Mouse (Mus musculus): ENCODE measurements at regions not wholly inside any gene's neighbourhood (a gene's known extent, or its start where the extent isn't known, plus 50 kb on each side); places are given as distances from the start of the nearest gene placed in this dataset.

GRCm38 (mm10) chr11:117596201-117596600 is 57.9 kb upstream of the Tnrc6c start:
- Histone ChIP-seq H3K4me1 (replicated peaks) (peaks cover 50% of the 10 kb centered on the region), H3K4me3 (no peak overlapping the region), H3K27ac (replicated peaks) (no peak overlapping the region), H3K4me2 (no peak overlapping the region), H3K27me3 (peaks cover 43% of the 10 kb centered on the region), H3K36me3 (no peaks in the 10 kb centered on the region), H3K9ac (no peak overlapping the region), H3K9me3 (no peaks in the 10 kb centered on the region)
- ATAC-seq (ENCODE audit: low read depth) = no peak
- 76% methylated on average over 6 of the region's 6 CpGs for WGBS

- no peaks in the 10 kb centered on the region for H3K36me3 ChIP-seq
- peak overlapping the region; percentile 42 for H3K4me2 ChIP-seq
- H3K9ac ChIP-seq = 0 out of 2 replicates have a peak overlapping the region, but pooled peaks have one; percentile 32
- H3K27ac ChIP-seq (replicated peaks) = peak overlapping the region; percentile 91
- ATAC-seq (ENCODE audit: low read depth) = peak; percentile 9; the same call in 1 of the 2 replicates
- WGBS = 20% methylated on average over 5 of the region's 5 CpGs
- H3K4me3 ChIP-seq = no peak overlapping the region
- H3K27me3 ChIP-seq = peaks cover 53% of the 10 kb centered on the region
- peaks cover 50% of the 10 kb centered on the region for H3K4me1 ChIP-seq (replicated peaks)
- H3K9me3 ChIP-seq = no peaks in the 10 kb centered on the region
Measured at GRCm38 (mm10) chr11:117597754-117598153, 56.3 kb upstream of the Tnrc6c start.

GRCm38 (mm10) chr11:117598170-117598583 is 55.9 kb upstream of the Tnrc6c start:
- Histone ChIP-seq H3K27me3 (peaks cover 53% of the 10 kb centered on the region), H3K36me3 (no peaks in the 10 kb centered on the region), H3K9me3 (no peaks in the 10 kb centered on the region), H3K4me1 (replicated peaks) (peaks cover 50% of the 10 kb centered on the region), H3K4me3 (no peak overlapping the region), H3K27ac (replicated peaks) (peak overlapping the region; percentile 91), H3K4me2 (peak overlapping the region; percentile 42), H3K9ac (0 out of 2 replicates have a peak overlapping the region, but pooled peaks have one; percentile 32)
- WGBS = 1% methylated on average over 6 of the region's 6 CpGs
- ATAC-seq (ENCODE audit: low read depth) = peak; percentile 77

- WGBS = 3% methylated on average over 9 of the region's 9 CpGs
- peak overlapping the region; percentile 91 for H3K27ac ChIP-seq (replicated peaks)
- H3K4me3 ChIP-seq = peak overlapping the region; percentile 1
- peak overlapping the region; percentile 42 for H3K4me2 ChIP-seq
- H3K36me3 ChIP-seq = no peaks in the 10 kb centered on the region
- H3K9me3 ChIP-seq = no peaks in the 10 kb centered on the region
- peaks cover 50% of the 10 kb centered on the region for H3K4me1 ChIP-seq (replicated peaks)
- peak overlapping the region; percentile 18; the same call in 1 of the 2 replicates for H3K9ac ChIP-seq
- ATAC-seq (ENCODE audit: low read depth) = peak; percentile 19; the same call in 1 of the 2 replicates
- H3K27me3 ChIP-seq = peaks cover 53% of the 10 kb centered on the region
Measured at GRCm38 (mm10) chr11:117598610-117599009, 55.5 kb upstream of the Tnrc6c start.

- peak overlapping the region; percentile 1 for H3K4me3 ChIP-seq
- no peaks in the 10 kb centered on the region for H3K9me3 ChIP-seq
- H3K4me2 ChIP-seq = peak overlapping the region; percentile 42
- H3K4me1 ChIP-seq (replicated peaks) = peaks cover 50% of the 10 kb centered on the region
- 9% methylated on average over 16 of the region's 16 CpGs for WGBS
- peaks cover 53% of the 10 kb centered on the region for H3K27me3 ChIP-seq
- H3K27ac ChIP-seq (replicated peaks) = peak overlapping the region; percentile 91
- peak overlapping the region; percentile 18 for H3K9ac ChIP-seq
- no peaks in the 10 kb centered on the region for H3K36me3 ChIP-seq
- ATAC-seq (ENCODE audit: low read depth) = no peak
Measured at GRCm38 (mm10) chr11:117599049-117599787, 54.9 kb upstream of the Tnrc6c start.

- no peak for ATAC-seq (ENCODE audit: low read depth)
- H3K4me3 ChIP-seq = 0 out of 2 replicates have a peak overlapping the region, but pooled peaks have one; percentile 1
- H3K9ac ChIP-seq = no peak overlapping the region; the same call in 1 of the 2 replicates
- H3K4me2 ChIP-seq = peak overlapping the region; percentile 42
- H3K27ac ChIP-seq (replicated peaks) = peak overlapping the region; percentile 91
- peaks cover 48% of the 10 kb centered on the region for H3K27me3 ChIP-seq
- H3K4me1 ChIP-seq (replicated peaks) = peaks cover 50% of the 10 kb centered on the region
- WGBS = 9% methylated on average over 14 of the region's 14 CpGs
- no peaks in the 10 kb centered on the region for H3K36me3 ChIP-seq
- H3K9me3 ChIP-seq = no peaks in the 10 kb centered on the region
Measured at GRCm38 (mm10) chr11:117599788-117600263, 54.3 kb upstream of the Tnrc6c start.

- 10% methylated on average over 5 of the region's 5 CpGs for WGBS
- Histone ChIP-seq H3K4me1 (replicated peaks) (peaks cover 59% of the 10 kb centered on the region), H3K4me3 (no peak overlapping the region), H3K27me3 (peaks cover 36% of the 10 kb centered on the region), H3K9me3 (no peaks in the 10 kb centered on the region), H3K9ac (no peak overlapping the region), H3K27ac (replicated peaks) (no peak overlapping the region), H3K36me3 (no peaks in the 10 kb centered on the region), H3K4me2 (no peak overlapping the region)
- ATAC-seq (ENCODE audit: low read depth) = no peak
Measured at GRCm38 (mm10) chr11:117601147-117601546, 52.9 kb upstream of the Tnrc6c start.

- H3K36me3 ChIP-seq = no peaks in the 10 kb centered on the region
- 26% methylated on average over 2 of the region's 2 CpGs for WGBS
- H3K4me2 ChIP-seq = no peak overlapping the region
- peaks cover 55% of the 10 kb centered on the region for H3K4me1 ChIP-seq (replicated peaks)
- no peak for ATAC-seq (ENCODE audit: low read depth)
- H3K27me3 ChIP-seq = peaks cover 23% of the 10 kb centered on the region
- H3K4me3 ChIP-seq = no peak overlapping the region
- no peaks in the 10 kb centered on the region for H3K9me3 ChIP-seq
- H3K27ac ChIP-seq (replicated peaks) = no peak overlapping the region
- no peak overlapping the region for H3K9ac ChIP-seq
Measured at GRCm38 (mm10) chr11:117604019-117604418, 50.1 kb upstream of the Tnrc6c start.

All from neural tube, embryonic 13.5 days (tissue).